Mouse (Mus musculus) small intestine, adult 2 months (tissue): ENCODE data around the gene Dock2.

Experiments used
- CTCF ChIP-seq: fragments of 200-500 bp; IDR thresholded peaks from 2 replicates; pipeline ENCODE4 v1.5.1; 2012; ENCODE audit warnings: low read depth, mild to moderate bottlenecking, control low read depth, inconsistent platforms, low read length, moderate library complexity, mixed read lengths; ENCODE audit not compliant: insufficient replicate concordance, insufficient read length; ENCODE audit errors: extremely low read depth
- POLR2A ChIP-seq: fragments of 200-500 bp; IDR thresholded peaks from 2 replicates; pipeline ENCODE4 v1.6.1; 2012; ENCODE audit warnings: low read depth, mild to moderate bottlenecking, control low read depth, inconsistent platforms, low read length, moderate library complexity

GRCm38 (mm10) chr11:34814767-34815166 lies 31.1 kb upstream of the Dock2 start:
- TF ChIP-seq CTCF (no peak), POLR2A (no peak)
